ENCODE assay signal across 17 mouse cellular contexts in the genomic region with DNA sequence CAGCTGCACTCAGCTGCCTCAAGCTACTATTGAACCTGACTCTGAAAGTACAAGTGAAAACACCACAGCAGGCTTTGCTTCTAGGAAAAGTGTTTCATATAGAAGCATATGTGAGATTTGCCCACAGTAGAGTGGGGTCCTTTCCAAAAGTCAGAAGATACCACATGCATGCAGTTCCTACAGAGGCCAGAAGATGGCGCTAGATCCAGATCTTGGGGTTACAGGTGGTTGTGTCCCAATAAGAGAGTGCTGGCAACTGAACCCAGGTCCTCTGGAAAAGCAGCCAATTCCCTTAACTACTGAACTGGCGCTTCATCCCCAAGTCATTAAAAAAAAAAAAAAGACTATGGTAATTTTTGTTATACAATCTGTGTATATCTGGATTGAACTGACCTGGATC. TPM values are rescaled to one million over a fixed set of nuclear protein-coding genes. Genes with fewer than 3 reads are reported as not detected.
DNase-seq lines count a peak whose midpoint lies in the region; ATAC-seq and TF ChIP-seq lines count a peak whose summit lies in the region.
"Had no signal": no experiment of that assay in that cellular context is flagged by ENCODE, and none has a peak within 500 bp of the region (broad histone marks: within the 10 kb centered on the region; RNA-seq: fewer than 3 reads in every experiment).

No protein-coding gene starts in this region.

- TF ChIP-seq CTCF in heart, postnatal 0 days (IDR thresholded peaks at IDR 0.05; ENCODE audit: low read depth): peak; percentile 2; the same call in 1 of the 2 replicates
- peak; percentile 44 for TF ChIP-seq CTCF in liver, postnatal 0 days (IDR thresholded peaks at IDR 0.05; ENCODE audit: low read depth)
- 0 out of 2 replicates have a peak, but pooled peaks have one; percentile 17 for TF ChIP-seq CTCF in cortical plate, adult 2 months (IDR thresholded peaks at IDR 0.05; ENCODE audit: extremely low read depth, insufficient read depth, low read length)

- no peak for DNase-seq in heart, postnatal 0 days (ENCODE audit: low spot score)
- DNase-seq in heart, adult 9 months (ENCODE audit: low spot score in 2 of 2): no peak
- DNase-seq in liver, postnatal 0 days: no peak
- DNase-seq in liver, embryonic 11.5 days (ENCODE audit: low spot score): no peak
- DNase-seq in ES-E14 (ENCODE audit: low read depth, low spot score): peak; percentile 38
- DNase-seq in c-Kit-positive CD71-positive TER-119-positive erythroid progenitor cells, embryonic 14.5 days (ENCODE audit: low spot score): no peak
- no peak for DNase-seq in cerebellum, adult 9-11 months
- DNase-seq: adrenal gland, postnatal 10 days; cerebellum, adult 9-10 months; lung, postnatal 10 days; thymus, postnatal 25 days had no signal

- H3K36me3 ChIP-seq in heart, postnatal 0 days (replicated peaks; ENCODE audit: control insufficient read depth, insufficient read depth, low read length): no peaks in the 10 kb centered on the region
- no peaks in the 10 kb centered on the region for H3K36me3 ChIP-seq in liver, postnatal 0 days (replicated peaks; ENCODE audit: insufficient read depth, low read length)
- no peaks in the 10 kb centered on the region for H3K36me3 ChIP-seq in liver, embryonic 11.5 days (ENCODE audit: control insufficient read depth, insufficient read depth, low read length)
- H3K36me3 ChIP-seq in ES-E14 (ENCODE audit: control insufficient read depth, insufficient read depth, low read length, poor library complexity, severe bottlenecking): no peaks in the 10 kb centered on the region
- H3K36me3 ChIP-seq: heart, embryonic 15.5 days; hindbrain, embryonic 15.5 days; kidney, embryonic 15.5 days; limb, embryonic 13.5 days had no signal

- H3K4me2 ChIP-seq in heart, postnatal 0 days (ENCODE audit: low read depth, low read length): no peak overlapping the region
- H3K4me2 ChIP-seq in liver, postnatal 0 days (ENCODE audit: low read depth, low read length): no peak overlapping the region
- H3K4me2 ChIP-seq in liver, embryonic 11.5 days: no peak overlapping the region
- H3K4me2 ChIP-seq: heart, embryonic 15.5 days; hindbrain, embryonic 15.5 days; kidney, embryonic 15.5 days; limb, embryonic 13.5 days had no signal

- H3K4me1 ChIP-seq in heart, postnatal 0 days (ENCODE audit: control insufficient read depth, insufficient read depth): no peaks in the 10 kb centered on the region
- H3K4me1 ChIP-seq in liver, postnatal 0 days (ENCODE audit: insufficient read depth): no peaks in the 10 kb centered on the region
- no peaks in the 10 kb centered on the region for H3K4me1 ChIP-seq in liver, embryonic 11.5 days (replicated peaks; ENCODE audit: control insufficient read depth, insufficient read depth, low read length)
- no peaks in the 10 kb centered on the region for H3K4me1 ChIP-seq in ES-E14 (ENCODE audit: control insufficient read depth in 2 of 2, insufficient read depth in 2 of 2, low read length in 2 of 2, poor library complexity in 1 of 2)
- no peaks in the 10 kb centered on the region for H3K4me1 ChIP-seq in cortical plate, adult 2 months (ENCODE audit: control insufficient read depth, insufficient read depth, low read length)
- H3K4me1 ChIP-seq: heart, embryonic 15.5 days had no signal

- H3K4me3 ChIP-seq in heart, postnatal 0 days (ENCODE audit: low read depth, low read length): no peak overlapping the region
- H3K4me3 ChIP-seq in liver, postnatal 0 days (ENCODE audit: low read depth, low read length): no peak overlapping the region
- no peak overlapping the region for H3K4me3 ChIP-seq in liver, embryonic 11.5 days (ENCODE audit: low read depth, low read length)
- H3K4me3 ChIP-seq in ES-E14 (ENCODE audit: insufficient read depth in 1 of 2, low read depth in 1 of 2, low read length in 2 of 2, poor library complexity in 1 of 2, severe bottlenecking in 1 of 2): no peak overlapping the region
- H3K4me3 ChIP-seq in cortical plate, adult 2 months (ENCODE audit: insufficient read depth, low read length): no peak overlapping the region
- H3K4me3 ChIP-seq: heart, embryonic 15.5 days; hindbrain, embryonic 15.5 days; kidney, embryonic 15.5 days; limb, embryonic 13.5 days had no signal

- no peak overlapping the region for H3K9ac ChIP-seq in heart, postnatal 0 days (replicated peaks; ENCODE audit: low read depth, low read length)
- H3K9ac ChIP-seq in liver, postnatal 0 days (replicated peaks): no peak overlapping the region
- no peak overlapping the region for H3K9ac ChIP-seq in liver, embryonic 11.5 days (ENCODE audit: low read depth, low read length)
- H3K9ac ChIP-seq in ES-E14 (ENCODE audit: insufficient read depth, low read depth, low read length, poor library complexity, severe bottlenecking): no peak overlapping the region
- H3K9ac ChIP-seq: heart, embryonic 15.5 days; hindbrain, embryonic 15.5 days; kidney, embryonic 15.5 days; limb, embryonic 13.5 days had no signal

- H3K27ac ChIP-seq in heart, postnatal 0 days (ENCODE audit: low read depth): no peak overlapping the region
- no peak overlapping the region for H3K27ac ChIP-seq in liver, postnatal 0 days (ENCODE audit: low read depth)
- no peak overlapping the region for H3K27ac ChIP-seq in liver, embryonic 11.5 days (ENCODE audit: low read depth, low read length)
- no peak overlapping the region for H3K27ac ChIP-seq in ES-E14 (ENCODE audit: insufficient read depth, low read depth, low read length, poor library complexity, severe bottlenecking)
- H3K27ac ChIP-seq in cortical plate, adult 2 months (ENCODE audit: insufficient read depth, low read length): no peak overlapping the region
- H3K27ac ChIP-seq: heart, embryonic 15.5 days; hindbrain, embryonic 15.5 days; kidney, embryonic 15.5 days; limb, embryonic 13.5 days had no signal

- WGBS in heart, postnatal 0 days: 65% methylated on average over 2 of the region's 2 CpGs
- WGBS in liver, postnatal 0 days (ENCODE audit: insufficient replicate concordance): 82% methylated on average over 2 of the region's 2 CpGs
- WGBS in liver, embryonic 11.5 days: 66% methylated on average over 2 of the region's 2 CpGs

- TF ChIP-seq POLR2A in cortical plate, adult 2 months (IDR thresholded peaks at IDR 0.05; ENCODE audit: extremely low read depth, insufficient read depth, low read length): no peak

- no peak for ATAC-seq in heart, postnatal 0 days (ENCODE audit: insufficient read depth, low read depth)
- ATAC-seq in liver, postnatal 0 days: no peak
- no peak for ATAC-seq in liver, embryonic 11.5 days (replicated peaks; ENCODE audit: low FRiP score)

- H3K27me3 ChIP-seq in heart, postnatal 0 days (ENCODE audit: control insufficient read depth, insufficient read depth, low read length): no peaks in the 10 kb centered on the region
- no peaks in the 10 kb centered on the region for H3K27me3 ChIP-seq in liver, postnatal 0 days (ENCODE audit: insufficient read depth, low read length)
- H3K27me3 ChIP-seq in liver, embryonic 11.5 days (replicated peaks; ENCODE audit: control insufficient read depth, insufficient read depth, low read length): no peaks in the 10 kb centered on the region
- H3K27me3 ChIP-seq: CH12.LX; hindbrain, embryonic 15.5 days had no signal

- in situ Hi-C loops in ES-E14 (cut with MboI; ENCODE audit: low sequenced_read_pairs in 2 of 2, unreplicated experiment in 2 of 2): no loop called here

- H3K9me3 ChIP-seq in heart, postnatal 0 days (replicated peaks; ENCODE audit: control insufficient read depth, low read length): no peaks in the 10 kb centered on the region
- peaks cover 2% of the 10 kb centered on the region; the same call in 1 of the 2 replicates for H3K9me3 ChIP-seq in liver, postnatal 0 days (ENCODE audit: low read length)
- H3K9me3 ChIP-seq in liver, embryonic 11.5 days (ENCODE audit: control insufficient read depth, low read length): no peaks in the 10 kb centered on the region
- H3K9me3 ChIP-seq in ES-E14 (ENCODE audit: control insufficient read depth, insufficient read depth, low read depth, low read length): no peaks in the 10 kb centered on the region
- H3K9me3 ChIP-seq: heart, embryonic 15.5 days; hindbrain, embryonic 15.5 days; kidney, embryonic 15.5 days had no signal

- no peak for TF ChIP-seq EP300 in heart, postnatal 0 days (IDR thresholded peaks at IDR 0.05; ENCODE audit: low read depth)
- TF ChIP-seq EP300 in liver, postnatal 0 days (IDR thresholded peaks at IDR 0.05; ENCODE audit: low read depth): no peak

TF ChIP-seq in ES-E14, 5 proteins besides CTCF, POLR2A, EP300 and RAD21:
- TF ChIP-seq HCFC1 (IDR thresholded peaks at IDR 0.05; ENCODE audit: borderline replicate concordance, insufficient read depth, low read length) (no peak), CHD2 (IDR thresholded peaks at IDR 0.05; ENCODE audit: low read depth, low read length) (no peak), ZC3H11A (IDR thresholded peaks at IDR 0.05; ENCODE audit: borderline replicate concordance, low read depth, low read length) (0 out of 2 replicates have a peak, but pooled peaks have one; percentile 10), MAFK (IDR thresholded peaks at IDR 0.05; ENCODE audit: insufficient read depth, low read depth, low read length) (no peak)
TF ChIP-seq in ES-E14: peak in this region for 1.

RNA-seq across cellular contexts. Expression of a gene that starts 5.7 kb away (rescaled TPM):
- total RNA-seq in heart, postnatal 0 days (2014; rRNA removed; ENCODE audit: low replicate concordance): not detected in 2 replicates
- polyA plus RNA-seq in heart, postnatal 0 days (2015; fragmentation: Nextera tagmentation; extraction: Ambion mirVana): not detected in 2 replicates
- polyA plus RNA-seq in liver, postnatal 0 days (2015; fragmentation: Nextera tagmentation; extraction: Ambion mirVana): not detected in 2 replicates
- 1.0 TPM in 2 replicates for polyA plus RNA-seq in liver, embryonic 11.5 days (2014; fragmentation: Nextera tagmentation; extraction: Ambion mirVana)
- total RNA-seq in ES-E14 (2012; rRNA removed): 0.16 TPM in 1 of 2 replicates, not detected in the other
- polyA plus RNA-seq in cortical plate, adult 2 months (2012; rRNA removed): 2.3 and 2.7 TPM in 2 replicates
- total RNA-seq: adrenal gland, postnatal 10 days; CH12.LX had no signal
